Mouse (Mus musculus): ENCODE results near the gene Erp44. TPM values are rescaled to one million over a fixed set of nuclear protein-coding genes. Genes with fewer than 3 reads are reported as not detected.

The Erp44 gene
- 66.0 and 69.3 TPM in 2 replicates for polyA plus RNA-seq (2015; fragmentation: Nextera tagmentation; extraction: Ambion mirVana)

DNA sequence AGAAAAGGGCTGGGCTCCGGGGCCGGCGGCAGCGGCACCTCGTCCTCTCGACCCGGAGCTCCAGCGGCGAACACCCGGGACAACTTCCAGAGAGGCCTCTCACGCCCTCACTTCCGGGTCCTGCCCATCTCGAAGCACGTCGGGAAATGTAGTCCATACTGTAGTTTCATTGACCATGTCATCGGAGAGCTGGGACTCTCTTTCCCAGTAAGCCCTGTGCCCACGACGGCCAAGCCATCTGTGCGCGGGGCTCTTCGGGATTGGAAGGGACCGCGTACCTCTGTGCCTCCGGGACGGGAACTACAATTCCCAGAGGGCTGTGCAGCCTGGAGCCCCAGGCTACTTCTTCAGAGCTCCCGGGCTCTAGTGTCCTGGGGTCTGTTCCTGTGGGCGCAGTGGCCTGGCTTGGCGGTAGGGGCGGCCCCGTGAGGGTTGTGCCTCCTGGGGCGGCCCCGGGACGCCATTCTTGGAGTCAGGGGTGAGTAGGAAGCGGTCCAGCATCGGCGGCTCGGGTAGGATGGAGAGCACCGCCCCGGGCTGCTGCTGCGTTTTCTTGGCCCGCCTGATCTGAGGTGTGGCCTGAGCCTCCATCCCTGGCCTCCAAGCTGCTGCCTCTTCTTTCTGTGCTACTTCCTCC, at the start of gene Erp44, which contains the start of gene Invs:
Erp44 (minus strand) TSS at position 61 of the 637 bp plus-strand sequence.
Invs (plus strand) TSS at position 263 of the 637 bp plus-strand sequence.
- peak; percentile 93 for DNase-seq
- no peaks in the 10 kb centered on the region for H3K36me3 ChIP-seq (replicated peaks; ENCODE audit: insufficient read depth, low read length)
- peak; percentile 99 for ATAC-seq
- peak within 1 kb of the TSS; percentile 85 for H3K4me3 ChIP-seq (ENCODE audit: low read depth, low read length)
- under 1% methylated on average over 37 of the region's 41 CpGs for WGBS (ENCODE audit: insufficient replicate concordance)
- peak within 1 kb of the TSS; percentile 76 for H3K4me2 ChIP-seq (ENCODE audit: low read depth, low read length)
- no peaks in the 10 kb centered on the region for H3K9me3 ChIP-seq (ENCODE audit: low read length)
- TF ChIP-seq EP300 (IDR thresholded peaks at IDR 0.05; ENCODE audit: low read depth) (no peak), CTCF (IDR thresholded peaks at IDR 0.05; ENCODE audit: low read depth) (no peak)
- H3K27ac ChIP-seq (ENCODE audit: low read depth), result peak within 1 kb of the TSS; percentile 84
- H3K4me1 ChIP-seq (ENCODE audit: insufficient read depth), result peaks cover 14% of the 10 kb centered on the region
- H3K27me3 ChIP-seq (ENCODE audit: insufficient read depth, low read length), result no peaks in the 10 kb centered on the region
- H3K9ac ChIP-seq (replicated peaks), result peak within 1 kb of the TSS; percentile 89

DNA sequence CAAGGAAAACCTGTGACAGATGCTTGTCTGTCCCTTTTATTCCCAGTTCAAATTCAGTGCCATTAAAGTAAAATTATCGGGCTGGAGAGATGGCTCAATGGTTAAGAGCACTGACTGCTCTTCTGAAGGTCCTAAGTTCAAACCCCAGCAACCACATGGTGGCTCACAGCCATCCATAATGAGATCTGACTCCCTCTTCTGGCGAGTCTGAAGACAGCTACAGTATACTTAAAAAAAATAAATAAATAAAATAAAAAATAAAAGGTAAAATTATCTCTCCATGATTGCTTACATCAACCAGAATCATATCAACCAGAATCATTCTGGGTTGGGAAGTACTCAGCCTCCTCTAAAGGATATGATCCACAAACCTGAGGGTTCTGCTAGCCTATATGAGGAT, 48.7 kb upstream of the Erp44 start:
- Histone ChIP-seq H3K9me3 (ENCODE audit: low read length) (no peaks in the 10 kb centered on the region), H3K4me1 (ENCODE audit: insufficient read depth) (no peaks in the 10 kb centered on the region), H3K27me3 (ENCODE audit: insufficient read depth, low read length) (no peaks in the 10 kb centered on the region), H3K4me2 (ENCODE audit: low read depth, low read length) (no peak overlapping the region), H3K36me3 (replicated peaks; ENCODE audit: insufficient read depth, low read length) (no peaks in the 10 kb centered on the region), H3K27ac (ENCODE audit: low read depth) (no peak overlapping the region), H3K9ac (replicated peaks) (no peak overlapping the region), H3K4me3 (ENCODE audit: low read depth, low read length) (no peak overlapping the region)
- WGBS (ENCODE audit: insufficient replicate concordance), result 64% methylated on average over 2 of the region's 2 CpGs
- no peak for DNase-seq
- TF ChIP-seq EP300 (IDR thresholded peaks at IDR 0.05; ENCODE audit: low read depth) (no peak), CTCF (IDR thresholded peaks at IDR 0.05; ENCODE audit: low read depth) (peak; percentile 16; the same call in 1 of the 2 replicates)
- ATAC-seq, result no peak

DNA sequence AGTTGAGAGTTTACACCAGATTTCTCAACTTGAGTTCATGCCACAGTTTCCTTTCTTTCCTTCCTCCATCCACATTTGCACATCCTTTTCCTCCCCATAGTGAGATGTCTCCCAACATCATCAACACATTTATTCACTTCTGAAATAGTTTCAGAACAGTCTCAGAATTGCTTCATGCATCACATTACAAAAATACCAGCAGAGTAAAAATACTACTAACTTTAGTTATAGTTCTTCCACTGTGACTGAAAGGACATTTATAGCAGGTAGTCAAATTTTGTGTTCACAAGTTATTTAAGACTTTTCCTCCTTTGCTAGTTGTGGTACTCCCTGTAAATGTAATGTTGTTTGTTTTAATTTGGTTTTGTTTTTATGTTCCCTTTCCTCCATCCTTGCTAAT, 47.8 kb upstream of the Erp44 start:
- Histone ChIP-seq H3K9me3 (ENCODE audit: low read length) (no peaks in the 10 kb centered on the region), H3K27me3 (ENCODE audit: insufficient read depth, low read length) (no peaks in the 10 kb centered on the region), H3K36me3 (replicated peaks; ENCODE audit: insufficient read depth, low read length) (no peaks in the 10 kb centered on the region), H3K4me1 (ENCODE audit: insufficient read depth) (no peaks in the 10 kb centered on the region), H3K27ac (ENCODE audit: low read depth) (no peak overlapping the region), H3K4me3 (ENCODE audit: low read depth, low read length) (no peak overlapping the region), H3K4me2 (ENCODE audit: low read depth, low read length) (no peak overlapping the region), H3K9ac (replicated peaks) (no peak overlapping the region)
- no peak for TF ChIP-seq EP300 (IDR thresholded peaks at IDR 0.05; ENCODE audit: low read depth)
- TF ChIP-seq CTCF (IDR thresholded peaks at IDR 0.05; ENCODE audit: low read depth), result no peak
- DNase-seq (no peak), ATAC-seq (no peak)

GRCm38 (mm10) chr4:48322095-48322494, 42.7 kb upstream of the Erp44 start:
- Histone ChIP-seq H3K4me2 (ENCODE audit: low read depth, low read length) (no peak overlapping the region), H3K4me1 (ENCODE audit: insufficient read depth) (no peaks in the 10 kb centered on the region), H3K36me3 (replicated peaks; ENCODE audit: insufficient read depth, low read length) (no peaks in the 10 kb centered on the region), H3K9me3 (ENCODE audit: low read length) (no peaks in the 10 kb centered on the region), H3K9ac (replicated peaks) (no peak overlapping the region), H3K27me3 (ENCODE audit: insufficient read depth, low read length) (no peaks in the 10 kb centered on the region), H3K4me3 (ENCODE audit: low read depth, low read length) (no peak overlapping the region), H3K27ac (ENCODE audit: low read depth) (no peak overlapping the region)
- no peak for ATAC-seq
- 33% methylated on average over 1 of the region's 1 CpGs for WGBS (ENCODE audit: insufficient replicate concordance)
- TF ChIP-seq EP300 (IDR thresholded peaks at IDR 0.05; ENCODE audit: low read depth) (no peak), CTCF (IDR thresholded peaks at IDR 0.05; ENCODE audit: low read depth) (no peak)
- DNase-seq, result no peak

DNA sequence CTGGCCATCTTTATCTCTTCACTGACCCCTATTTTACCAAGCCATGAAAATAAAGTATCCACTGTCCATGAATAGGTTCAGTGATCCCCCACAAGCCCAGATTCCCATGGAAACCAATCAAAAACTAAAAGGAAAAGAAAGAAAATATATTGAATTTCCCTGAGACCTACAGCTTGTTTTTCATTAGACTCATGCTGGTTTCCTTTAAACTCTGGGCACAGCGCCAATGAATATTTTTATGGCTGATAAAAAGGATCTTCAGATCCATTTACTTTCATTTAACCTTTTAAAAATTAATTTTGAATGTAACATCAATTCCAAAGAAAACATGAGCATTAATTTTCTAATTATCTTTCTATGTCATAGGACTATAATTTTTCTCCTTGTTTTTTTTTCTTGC, 41.9 kb upstream of the Erp44 start:
- H3K4me1 ChIP-seq (ENCODE audit: insufficient read depth), result no peaks in the 10 kb centered on the region
- H3K4me3 ChIP-seq (ENCODE audit: low read depth, low read length), result no peak overlapping the region
- ATAC-seq, result no peak
- no peak overlapping the region for H3K4me2 ChIP-seq (ENCODE audit: low read depth, low read length)
- no peak overlapping the region for H3K27ac ChIP-seq (ENCODE audit: low read depth)
- no peaks in the 10 kb centered on the region for H3K9me3 ChIP-seq (ENCODE audit: low read length)
- DNase-seq, result no peak
- WGBS (ENCODE audit: insufficient replicate concordance), result 78% methylated on average over 1 of the region's 1 CpGs
- TF ChIP-seq CTCF (IDR thresholded peaks at IDR 0.05; ENCODE audit: low read depth), result no peak
- TF ChIP-seq EP300 (IDR thresholded peaks at IDR 0.05; ENCODE audit: low read depth), result no peak
- H3K27me3 ChIP-seq (ENCODE audit: insufficient read depth, low read length), result no peaks in the 10 kb centered on the region
- no peaks in the 10 kb centered on the region for H3K36me3 ChIP-seq (replicated peaks; ENCODE audit: insufficient read depth, low read length)
- H3K9ac ChIP-seq (replicated peaks), result no peak overlapping the region

DNA sequence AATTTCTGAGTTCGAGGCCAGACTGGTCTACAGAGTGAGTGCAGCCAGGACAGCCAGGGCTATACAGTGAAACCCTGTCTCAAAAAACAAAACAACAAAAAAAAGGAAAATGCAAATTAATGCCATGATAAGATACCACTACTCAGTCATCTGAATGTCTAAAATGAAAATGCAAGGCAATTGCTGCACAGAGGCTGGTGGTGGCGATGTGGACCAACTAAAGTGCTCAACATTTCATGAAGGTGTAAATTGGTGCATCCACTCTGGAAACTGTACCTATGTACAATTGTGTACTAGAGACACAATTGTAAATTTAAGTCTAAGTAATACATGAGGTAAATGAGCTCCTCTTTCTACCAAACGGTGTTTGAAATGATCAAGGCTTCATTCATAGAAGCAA, 36.7 kb upstream of the Erp44 start:
- ATAC-seq (no peak), DNase-seq (no peak)
- no peak overlapping the region for H3K9ac ChIP-seq (replicated peaks)
- H3K4me3 ChIP-seq (ENCODE audit: low read depth, low read length), result no peak overlapping the region
- 74% methylated on average over 3 of the region's 3 CpGs for WGBS (ENCODE audit: insufficient replicate concordance)
- no peaks in the 10 kb centered on the region; the same call in 1 of the 2 replicates for H3K4me1 ChIP-seq (ENCODE audit: insufficient read depth)
- H3K27me3 ChIP-seq (ENCODE audit: insufficient read depth, low read length), result no peaks in the 10 kb centered on the region
- no peak overlapping the region for H3K4me2 ChIP-seq (ENCODE audit: low read depth, low read length)
- H3K36me3 ChIP-seq (replicated peaks; ENCODE audit: insufficient read depth, low read length), result no peaks in the 10 kb centered on the region
- no peaks in the 10 kb centered on the region for H3K9me3 ChIP-seq (ENCODE audit: low read length)
- no peak for TF ChIP-seq EP300 (IDR thresholded peaks at IDR 0.05; ENCODE audit: low read depth)
- TF ChIP-seq CTCF (IDR thresholded peaks at IDR 0.05; ENCODE audit: low read depth), result peak; percentile 45
- H3K27ac ChIP-seq (ENCODE audit: low read depth), result no peak overlapping the region

All from liver, postnatal 0 days (tissue).